Mouse (Mus musculus): Measurements from ENCODE around the gene Lce3a. TPM values are rescaled to one million over a fixed set of nuclear protein-coding genes. Genes with fewer than 3 reads are reported as not detected.

Lce3a gene
- not detected for polyA plus RNA-seq (2015; fragmentation: Illumina TruSeq; extraction: RNeasy Lipid Tissue Mini Kit (QIAGEN cat#74804); ENCODE audit: insufficient read depth, low replicate concordance)

GRCm38 (mm10) chr3:92926130-92926529, at the start of gene Lce3a:
Gene Lce3a, minus strand, starts transcription at chr3:92926230.

GRCm38 (mm10) chr3:92966761-92967160, 40.7 kb upstream of the Lce3a start, which contains the start of gene Lce3e:
Gene Lce3e, plus strand, starts transcription at chr3:92967061.

DNA sequence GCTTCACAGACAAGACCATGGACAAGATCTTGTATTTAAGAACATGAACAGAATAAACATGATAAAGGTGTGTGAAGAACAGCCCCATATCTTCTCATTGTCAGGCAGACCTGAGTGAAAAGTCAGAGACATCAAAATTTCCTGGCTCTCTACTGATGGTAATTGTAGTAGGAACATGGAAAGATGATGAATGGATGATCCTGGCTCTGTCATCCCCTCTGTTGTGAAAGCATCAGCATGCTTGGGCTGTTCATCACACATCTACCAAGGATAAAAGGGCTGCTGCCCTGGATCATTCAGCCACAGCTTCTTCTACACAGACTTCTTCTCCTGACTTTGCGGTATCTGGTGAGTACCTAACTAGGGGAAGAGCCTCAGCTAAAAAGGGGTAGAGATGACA, 31.1 kb upstream of the Lce3a start, which contains the start of gene Lce3d:
Gene Lce3d, plus strand, starts transcription at position 301 of the 400 bp plus-strand sequence.

GRCm38 (mm10) chr3:92944186-92944585, 18.2 kb upstream of the Lce3a start, which contains the start of gene Lce3c:
Gene Lce3c, plus strand, starts transcription at chr3:92944486.

GRCm38 (mm10) chr3:92932679-92933078, 6.6 kb upstream of the Lce3a start, which contains the start of gene Lce3b:
Gene Lce3b, plus strand, starts transcription at chr3:92932979.

Other genes with a start within 250 kb of the Lce3a start
- gene Lce1c, start 247.0 kb downstream of the Lce3a start, polyA plus RNA-seq (2015; fragmentation: Illumina TruSeq; extraction: RNeasy Lipid Tissue Mini Kit (QIAGEN cat#74804); ENCODE audit: insufficient read depth, low replicate concordance): not detected
- gene Lce1d, start 239.0 kb downstream of the Lce3a start, polyA plus RNA-seq (2015; fragmentation: Illumina TruSeq; extraction: RNeasy Lipid Tissue Mini Kit (QIAGEN cat#74804); ENCODE audit: insufficient read depth, low replicate concordance): not detected
- gene Lce1e, start 217.2 kb downstream of the Lce3a start, polyA plus RNA-seq (2015; fragmentation: Illumina TruSeq; extraction: RNeasy Lipid Tissue Mini Kit (QIAGEN cat#74804); ENCODE audit: insufficient read depth, low replicate concordance): not detected
- not detected for gene Lce1f, start 205.9 kb downstream of the Lce3a start, polyA plus RNA-seq (2015; fragmentation: Illumina TruSeq; extraction: RNeasy Lipid Tissue Mini Kit (QIAGEN cat#74804); ENCODE audit: insufficient read depth, low replicate concordance)
- not detected for gene Gm38119, start 187.1 kb downstream of the Lce3a start, polyA plus RNA-seq (2015; fragmentation: Illumina TruSeq; extraction: RNeasy Lipid Tissue Mini Kit (QIAGEN cat#74804); ENCODE audit: insufficient read depth, low replicate concordance)
- gene Lce1g, start 173.9 kb downstream of the Lce3a start, polyA plus RNA-seq (2015; fragmentation: Illumina TruSeq; extraction: RNeasy Lipid Tissue Mini Kit (QIAGEN cat#74804); ENCODE audit: insufficient read depth, low replicate concordance): not detected
- not detected for gene Lce1h, start 161.2 kb downstream of the Lce3a start, polyA plus RNA-seq (2015; fragmentation: Illumina TruSeq; extraction: RNeasy Lipid Tissue Mini Kit (QIAGEN cat#74804); ENCODE audit: insufficient read depth, low replicate concordance)
- not detected for gene Lce1i, start 147.3 kb downstream of the Lce3a start, polyA plus RNA-seq (2015; fragmentation: Illumina TruSeq; extraction: RNeasy Lipid Tissue Mini Kit (QIAGEN cat#74804); ENCODE audit: insufficient read depth, low replicate concordance)
- gene Lce1j, start 135.7 kb downstream of the Lce3a start, polyA plus RNA-seq (2015; fragmentation: Illumina TruSeq; extraction: RNeasy Lipid Tissue Mini Kit (QIAGEN cat#74804); ENCODE audit: insufficient read depth, low replicate concordance): not detected
- gene Lce1k, start 118.3 kb downstream of the Lce3a start, polyA plus RNA-seq (2015; fragmentation: Illumina TruSeq; extraction: RNeasy Lipid Tissue Mini Kit (QIAGEN cat#74804); ENCODE audit: insufficient read depth, low replicate concordance): not detected
- not detected for gene Kprp, start 99.0 kb downstream of the Lce3a start, polyA plus RNA-seq (2015; fragmentation: Illumina TruSeq; extraction: RNeasy Lipid Tissue Mini Kit (QIAGEN cat#74804); ENCODE audit: insufficient read depth, low replicate concordance)
- not detected for gene Lce1l, start 74.9 kb downstream of the Lce3a start, polyA plus RNA-seq (2015; fragmentation: Illumina TruSeq; extraction: RNeasy Lipid Tissue Mini Kit (QIAGEN cat#74804); ENCODE audit: insufficient read depth, low replicate concordance)
- gene 2310050C09Rik, start 56.0 kb downstream of the Lce3a start, polyA plus RNA-seq (2015; fragmentation: Illumina TruSeq; extraction: RNeasy Lipid Tissue Mini Kit (QIAGEN cat#74804); ENCODE audit: insufficient read depth, low replicate concordance): not detected
- not detected for gene Lce3b, start 6.7 kb upstream of the Lce3a start, polyA plus RNA-seq (2015; fragmentation: Illumina TruSeq; extraction: RNeasy Lipid Tissue Mini Kit (QIAGEN cat#74804); ENCODE audit: insufficient read depth, low replicate concordance)
- not detected for gene Lce3c, start 18.3 kb upstream of the Lce3a start, polyA plus RNA-seq (2015; fragmentation: Illumina TruSeq; extraction: RNeasy Lipid Tissue Mini Kit (QIAGEN cat#74804); ENCODE audit: insufficient read depth, low replicate concordance)
- not detected for gene Lce3d, start 31.2 kb upstream of the Lce3a start, polyA plus RNA-seq (2015; fragmentation: Illumina TruSeq; extraction: RNeasy Lipid Tissue Mini Kit (QIAGEN cat#74804); ENCODE audit: insufficient read depth, low replicate concordance)
- gene Lce3e, start 40.8 kb upstream of the Lce3a start, polyA plus RNA-seq (2015; fragmentation: Illumina TruSeq; extraction: RNeasy Lipid Tissue Mini Kit (QIAGEN cat#74804); ENCODE audit: insufficient read depth, low replicate concordance): not detected
- not detected for gene Lce3f, start 66.0 kb upstream of the Lce3a start, polyA plus RNA-seq (2015; fragmentation: Illumina TruSeq; extraction: RNeasy Lipid Tissue Mini Kit (QIAGEN cat#74804); ENCODE audit: insufficient read depth, low replicate concordance)
- gene Crct1, start 89.5 kb upstream of the Lce3a start, polyA plus RNA-seq (2015; fragmentation: Illumina TruSeq; extraction: RNeasy Lipid Tissue Mini Kit (QIAGEN cat#74804); ENCODE audit: insufficient read depth, low replicate concordance): not detected
- gene Lce1m, start 92.8 kb upstream of the Lce3a start, polyA plus RNA-seq (2015; fragmentation: Illumina TruSeq; extraction: RNeasy Lipid Tissue Mini Kit (QIAGEN cat#74804); ENCODE audit: insufficient read depth, low replicate concordance): not detected
- not detected for gene Gm4858, start 142.6 kb upstream of the Lce3a start, polyA plus RNA-seq (2015; fragmentation: Illumina TruSeq; extraction: RNeasy Lipid Tissue Mini Kit (QIAGEN cat#74804); ENCODE audit: insufficient read depth, low replicate concordance)
- gene Crnn, start 218.6 kb upstream of the Lce3a start, polyA plus RNA-seq (2015; fragmentation: Illumina TruSeq; extraction: RNeasy Lipid Tissue Mini Kit (QIAGEN cat#74804); ENCODE audit: insufficient read depth, low replicate concordance): not detected

Measured in spleen, adult 10 weeks (tissue).